Mouse (Mus musculus) right cerebral cortex, postnatal 25 days (tissue): ENCODE results near the gene Adarb1.
"Not testable (repeated sequence)": the region's sequence is repeated elsewhere in the genome, so short reads cannot be mapped to it uniquely, and the experiment has no call there.

Experiments used
- DNase-seq: peaks from one replicate; pipeline ENCODE4 v3.0.0; 2022

The Adarb1 gene

GRCm38 (mm10) chr10:77305766-77306165 lies 112.3 kb downstream of the Adarb1 start:
- no peak for DNase-seq

- no peak for DNase-seq
These were observed 113.1 kb downstream of the Adarb1 start for GRCm38 (mm10) chr10:77304840-77305533.

- no peak for DNase-seq
These were observed 113.7 kb downstream of the Adarb1 start for GRCm38 (mm10) chr10:77304362-77304761.

- DNase-seq: no peak
These were observed 117.2 kb downstream of the Adarb1 start for GRCm38 (mm10) chr10:77300934-77301297.

DNA sequence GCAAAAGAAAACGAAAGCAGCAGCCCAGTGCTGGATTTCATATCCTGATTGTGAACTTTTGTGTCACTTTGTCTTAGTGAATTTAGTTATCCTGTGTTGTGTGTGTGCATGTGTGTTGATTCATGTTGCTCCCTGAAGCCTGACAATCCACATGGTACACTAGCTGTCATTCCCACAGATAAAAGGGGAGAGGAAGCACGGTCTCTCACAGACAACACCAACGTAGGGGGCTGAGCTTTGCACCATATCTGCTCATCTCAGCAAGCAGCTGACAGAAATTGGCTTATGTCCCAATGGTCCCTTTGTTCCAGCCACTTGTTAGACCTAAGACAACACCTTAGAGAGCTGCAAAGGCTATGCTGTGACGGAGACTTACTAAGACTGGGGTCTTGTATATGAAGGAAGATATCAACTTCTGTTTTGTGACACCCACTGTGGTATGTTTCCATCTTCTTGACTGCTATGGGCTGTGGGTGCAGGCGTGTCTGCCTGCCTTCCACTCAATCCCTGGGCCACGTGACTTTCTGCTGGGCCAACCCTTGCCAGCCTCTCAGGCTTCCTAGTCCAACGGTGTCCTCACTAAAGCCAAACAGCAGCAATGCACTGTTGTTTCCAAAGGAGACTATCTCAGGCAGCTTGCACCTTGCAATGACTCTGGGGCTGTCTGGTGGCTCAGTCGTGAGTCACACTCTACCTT lies 117.7 kb downstream of the Adarb1 start:
- no peak for DNase-seq

GRCm38 (mm10) chr10:77299194-77299593 lies 118.9 kb downstream of the Adarb1 start:
- DNase-seq: no peak

DNA sequence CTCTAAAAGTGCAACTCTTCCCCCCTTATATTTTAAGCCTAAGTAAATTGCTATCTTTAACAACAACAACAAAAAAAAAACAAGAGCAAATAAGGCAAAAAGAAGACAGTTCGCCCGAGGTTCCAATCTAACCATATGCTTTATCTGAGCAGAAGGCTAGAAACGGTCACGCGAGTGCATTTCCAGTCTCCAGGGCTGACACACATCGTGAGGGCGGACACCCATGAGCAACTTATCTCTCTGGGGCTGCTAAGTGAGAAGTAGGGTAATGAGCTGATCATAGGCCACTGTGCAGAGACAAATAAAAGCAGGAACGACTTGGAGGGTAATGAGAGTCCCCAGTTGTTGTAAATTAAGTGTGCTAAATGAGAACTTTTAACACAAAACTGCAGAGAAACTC lies 119.4 kb downstream of the Adarb1 start:
- DNase-seq: no peak

GRCm38 (mm10) chr10:77294691-77295090 lies 123.4 kb downstream of the Adarb1 start:
- DNase-seq: peak; percentile 52

- no peak for DNase-seq
These were observed 127.3 kb downstream of the Adarb1 start for GRCm38 (mm10) chr10:77290624-77291366.

GRCm38 (mm10) chr10:77289559-77289958 lies 128.5 kb downstream of the Adarb1 start:
- DNase-seq: no peak

DNA sequence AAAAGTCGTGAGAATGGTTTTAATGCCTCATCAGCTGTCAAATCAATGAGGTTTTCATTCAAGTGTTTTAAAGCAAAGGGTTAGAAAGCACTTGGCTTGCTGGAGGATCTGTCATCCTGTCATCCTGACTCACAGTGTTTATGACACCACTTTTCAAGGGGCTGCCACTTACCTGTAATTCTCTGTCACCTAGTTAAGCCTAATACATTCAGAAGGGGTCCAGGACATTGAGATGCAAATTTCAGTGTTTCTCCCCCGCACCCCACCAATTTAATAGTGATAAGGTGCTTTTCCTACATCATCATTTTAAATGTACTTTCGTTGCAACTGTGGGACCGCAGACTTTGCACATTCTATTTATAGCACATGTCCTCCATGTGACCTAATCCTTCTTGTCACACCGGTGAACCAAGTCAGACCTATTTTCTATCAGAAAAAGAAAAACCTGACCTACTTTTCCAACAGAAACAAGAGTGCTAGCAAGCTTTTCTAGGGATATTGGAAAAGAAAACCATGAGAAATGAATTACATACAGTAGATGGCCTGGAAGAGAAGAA lies 129.4 kb downstream of the Adarb1 start:
- DNase-seq: no peak

- DNase-seq: no peak
These were observed 130.4 kb downstream of the Adarb1 start for GRCm38 (mm10) chr10:77287626-77288025.

GRCm38 (mm10) chr10:77284832-77285231 lies 133.2 kb downstream of the Adarb1 start:
- DNase-seq: no peak

DNA sequence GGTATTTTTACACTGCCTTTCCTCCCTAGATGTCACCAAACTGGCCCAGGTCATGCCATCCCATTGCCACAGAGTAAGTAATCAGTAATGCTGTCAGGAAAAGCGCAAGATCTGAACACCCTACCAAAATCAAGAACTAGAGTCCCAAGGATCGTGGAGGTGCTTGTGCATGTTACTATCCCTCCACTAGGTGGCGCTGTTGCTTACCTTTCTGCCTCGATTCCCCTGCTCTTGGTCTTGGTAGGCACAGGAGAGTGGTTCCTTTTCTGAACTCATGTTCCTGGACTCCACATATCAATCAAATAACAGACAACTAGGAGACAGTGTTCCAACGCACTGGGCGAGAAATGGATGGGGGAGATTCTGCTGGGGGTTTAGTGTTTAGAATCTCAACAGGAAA lies 135.2 kb downstream of the Adarb1 start:
- DNase-seq: peak; percentile 67

- DNase-seq: not testable (repeated sequence)
These were observed 136.0 kb downstream of the Adarb1 start for GRCm38 (mm10) chr10:77282085-77282484.

GRCm38 (mm10) chr10:77273798-77274197 lies 144.3 kb downstream of the Adarb1 start:
- no peak for DNase-seq

GRCm38 (mm10) chr10:77272980-77273730 lies 144.9 kb downstream of the Adarb1 start:
- DNase-seq: no peak

DNA sequence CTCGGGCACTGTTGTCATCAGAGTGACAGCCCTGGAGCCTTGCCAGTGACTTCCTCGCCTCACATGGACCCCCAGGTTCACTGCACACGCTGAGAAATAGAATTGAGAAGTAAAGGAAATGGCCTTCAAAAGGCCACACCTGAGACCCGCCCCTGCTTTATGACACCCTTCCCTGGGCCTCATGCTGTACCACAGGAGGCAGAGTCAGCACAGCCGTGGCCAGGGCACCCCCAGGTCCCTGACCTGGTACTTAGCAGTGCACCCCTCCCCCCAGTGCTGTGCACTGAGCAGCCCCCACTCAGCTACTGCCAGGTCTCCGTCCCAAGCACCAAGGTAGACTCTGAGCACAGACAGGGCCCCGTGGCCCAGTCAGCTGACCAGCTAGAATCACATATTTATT lies 148.9 kb downstream of the Adarb1 start:
- DNase-seq: no peak

DNA sequence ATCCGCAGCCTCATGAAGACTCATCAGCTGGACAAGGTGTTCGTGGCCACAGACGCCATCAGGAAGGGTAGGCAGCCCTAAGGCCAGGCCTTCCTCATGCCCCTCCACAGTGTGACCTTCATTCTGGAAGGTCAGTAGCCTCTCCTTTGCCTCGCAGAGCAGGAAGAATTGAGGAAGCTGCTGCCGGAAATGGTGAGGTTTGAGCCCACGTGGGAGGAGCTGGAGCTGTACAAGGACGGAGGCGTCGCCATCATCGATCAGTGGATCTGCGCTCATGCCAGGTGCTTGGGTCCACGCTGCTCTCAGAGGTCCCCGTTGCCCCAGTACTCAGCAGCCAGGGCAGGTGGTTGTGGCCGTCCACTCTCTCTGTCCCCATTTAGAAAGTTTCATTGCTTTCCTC lies 151.0 kb downstream of the Adarb1 start:
- DNase-seq: no peak

DNA sequence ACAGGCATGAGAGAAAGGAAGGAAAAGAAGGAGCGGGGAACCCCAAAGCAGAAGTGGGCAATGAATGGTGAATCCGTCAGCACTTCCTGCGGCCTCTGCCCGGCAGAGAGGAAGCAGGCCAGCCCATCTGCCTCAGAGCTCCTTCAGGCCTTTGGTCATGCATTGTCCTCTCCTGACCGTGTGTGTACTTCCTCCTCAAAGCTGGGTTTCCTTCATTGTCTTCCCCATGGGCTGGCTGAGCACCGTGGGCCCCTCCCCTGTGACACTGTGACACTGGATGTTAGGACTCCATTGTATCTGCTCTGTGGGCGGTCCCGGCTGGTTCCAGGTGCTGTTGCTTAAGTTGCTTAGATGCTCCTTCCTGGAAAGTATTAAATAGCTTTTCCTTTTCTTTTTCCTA lies 151.8 kb downstream of the Adarb1 start:
- no peak for DNase-seq

GRCm38 (mm10) chr10:77260166-77260875 lies 157.7 kb downstream of the Adarb1 start:
- DNase-seq: no peak
